Mouse (Mus musculus) liver, embryonic 13.5 days (tissue): Measurements from ENCODE around the gene Prdx5. TPM values are rescaled to one million over a fixed set of nuclear protein-coding genes. Genes with fewer than 3 reads are reported as not detected.

Experiments
- ATAC-seq: fragments of 200-750 bp; cut with Nextera tagmentation; 2 replicates; pipeline ENCODE4 v1.8.0; 2017; ENCODE audit warnings: low read depth, mild to moderate bottlenecking, moderate number of reproducible peaks, moderate library complexity
- DNase-seq: peaks from one replicate; pipeline ENCODE4 v3.0.0; 2022
- H3K27ac ChIP-seq: fragments of 300-500 bp; sonication (generic); 2 replicates; pipeline ENCODE4 v1.5.1; 2015; ENCODE audit warnings: moderate library complexity, mild to moderate bottlenecking, inconsistent platforms
- H3K27me3 ChIP-seq: fragments of 300-500 bp; sonication (generic); 2 replicates; pipeline ENCODE4 v1.6.1; 2015; ENCODE audit warnings: mild to moderate bottlenecking, inconsistent platforms
- H3K36me3 ChIP-seq: fragments of 300-500 bp; sonication (generic); 2 replicates; pipeline ENCODE4 v1.6.1; 2015; ENCODE audit warnings: mild to moderate bottlenecking, inconsistent platforms
- H3K4me1 ChIP-seq: fragments of 300-500 bp; sonication (generic); replicated peaks from 2 replicates; pipeline ENCODE4 v1.6.1; 2015; ENCODE audit warnings: inconsistent platforms
- H3K4me2 ChIP-seq: fragments of 300-500 bp; sonication (generic); 2 replicates; pipeline ENCODE4 v1.6.1; 2015; ENCODE audit warnings: inconsistent platforms, mild to moderate bottlenecking, moderate library complexity
- H3K4me3 ChIP-seq: fragments of 300-500 bp; sonication (generic); replicated peaks from 2 replicates; pipeline ENCODE4 v1.5.1; 2015; ENCODE audit warnings: mild to moderate bottlenecking, inconsistent platforms
- H3K9ac ChIP-seq: fragments of 300-500 bp; sonication (generic); 2 replicates; pipeline ENCODE4 v1.6.1; 2015; ENCODE audit warnings: mild to moderate bottlenecking, inconsistent platforms
- H3K9me3 ChIP-seq: fragments of 300-500 bp; sonication (generic); replicated peaks from 2 replicates; pipeline ENCODE4 v1.6.1; 2016; ENCODE audit warnings: inconsistent platforms
- WGBS: fragments of 180-500 bp; shearing (Covaris S2); methylation state at CpG from one replicate; pipeline ENCODE4 v1.1.7; 2015; ENCODE audit not compliant: insufficient replicate concordance; 5-methylcytosine and 5-hydroxymethylcytosine counted together
- polyA plus RNA-seq: library from polyadenylated mRNA; unstranded; fragments of >200 nt; fragmentation: Nextera tagmentation; extraction: Ambion mirVana; gene quantifications from 2 replicates; pipeline ENCODE4 v1.2.1, GENCODE M21; 2015

The Prdx5 gene
- polyA plus RNA-seq = 97.7 and 101 TPM in 2 replicates

- H3K36me3 ChIP-seq = peaks cover 54% of the 10 kb centered on the region
Measured at GRCm38 (mm10) chr19:6909507-6910289, at the start of gene Prdx5, which contains the start of gene Trmt112. Gene Prdx5 (minus strand): TSS chr19:6910106. Gene Trmt112 (plus strand): TSS chr19:6909698.

DNA sequence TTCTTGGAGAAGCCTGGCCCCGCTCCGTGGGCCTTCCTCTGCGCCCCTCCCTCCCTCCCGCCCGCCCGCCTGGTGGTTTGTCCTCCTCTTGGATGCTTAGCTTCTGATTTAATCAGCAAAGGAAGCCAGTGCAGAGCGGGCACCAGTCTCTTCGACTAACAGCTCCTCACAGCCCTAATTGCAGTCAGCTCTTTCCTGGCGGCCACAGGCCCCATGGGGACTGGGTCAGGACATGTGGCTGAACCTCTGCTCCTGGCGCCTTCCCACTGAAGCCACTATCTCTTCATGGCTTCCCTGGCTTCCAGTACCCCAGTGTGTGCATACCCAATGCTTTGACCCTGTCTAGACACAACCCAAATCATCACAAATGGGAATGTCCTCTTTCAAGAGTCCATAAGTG is 46.6 kb upstream of the Prdx5 start:
- 82% methylated on average over 10 of the region's 10 CpGs for WGBS
- Histone ChIP-seq H3K9me3 (no peaks in the 10 kb centered on the region), H3K27me3 (no peaks in the 10 kb centered on the region), H3K9ac (no peak overlapping the region), H3K36me3 (peaks cover 45% of the 10 kb centered on the region), H3K27ac (no peak overlapping the region), H3K4me2 (no peak overlapping the region), H3K4me1 (peaks cover 20% of the 10 kb centered on the region), H3K4me3 (no peak overlapping the region)
- ATAC-seq (no peak), DNase-seq (no peak)

More at GRCm38 (mm10) chr19:6909507-6910289, at the start of gene Prdx5, which contains the start of gene Trmt112:
- peak within 1 kb of the TSS; percentile 84 for H3K9ac ChIP-seq
- H3K9me3 ChIP-seq = no peaks in the 10 kb centered on the region
- under 1% methylated on average over 65 of the region's 65 CpGs for WGBS
- DNase-seq (peak; percentile 84), ATAC-seq (peak; percentile 89)
- H3K27me3 ChIP-seq = no peaks in the 10 kb centered on the region
- H3K27ac ChIP-seq = peak within 1 kb of the TSS; percentile 94
- peak within 1 kb of the TSS; percentile 95 for H3K4me2 ChIP-seq
- peaks cover 63% of the 10 kb centered on the region for H3K4me1 ChIP-seq
- H3K4me3 ChIP-seq = peak within 1 kb of the TSS; percentile 77

GRCm38 (mm10) chr19:6955424-6955823 is 45.5 kb upstream of the Prdx5 start:
- WGBS = 79% methylated on average over 7 of the region's 7 CpGs
- H3K27ac ChIP-seq = no peak overlapping the region
- ATAC-seq (no peak), DNase-seq (no peak)
- no peaks in the 10 kb centered on the region for H3K27me3 ChIP-seq
- peaks cover 25% of the 10 kb centered on the region for H3K4me1 ChIP-seq
- H3K4me3 ChIP-seq = no peak overlapping the region
- peaks cover 39% of the 10 kb centered on the region for H3K36me3 ChIP-seq
- no peak overlapping the region for H3K9ac ChIP-seq
- H3K9me3 ChIP-seq = no peaks in the 10 kb centered on the region
- no peak overlapping the region for H3K4me2 ChIP-seq

- no peak overlapping the region for H3K4me2 ChIP-seq
- DNase-seq (no peak), ATAC-seq (no peak)
- whole genome bisulfite sequencing = 75% methylated on average over 9 of the region's 9 CpGs
- H3K36me3 ChIP-seq = peaks cover 29% of the 10 kb centered on the region
- no peaks in the 10 kb centered on the region for H3K9me3 ChIP-seq
- no peak overlapping the region for H3K27ac ChIP-seq
- H3K27me3 ChIP-seq = no peaks in the 10 kb centered on the region
- H3K4me1 ChIP-seq = peaks cover 39% of the 10 kb centered on the region
- no peak overlapping the region for H3K9ac ChIP-seq
- no peak overlapping the region for H3K4me3 ChIP-seq
Measured at GRCm38 (mm10) chr19:6954046-6954445, 44.1 kb upstream of the Prdx5 start.

GRCm38 (mm10) chr19:6952712-6953037 is 42.8 kb upstream of the Prdx5 start:
- peak overlapping the region; percentile 93 for H3K27ac ChIP-seq
- H3K4me2 ChIP-seq = peak overlapping the region; percentile 92
- H3K27me3 ChIP-seq = no peaks in the 10 kb centered on the region
- H3K36me3 ChIP-seq = peaks cover 17% of the 10 kb centered on the region
- 0 out of 2 replicates have a peak, but pooled peaks have one; percentile 3 for ATAC-seq
- no peaks in the 10 kb centered on the region for H3K9me3 ChIP-seq
- no peak for DNase-seq
- H3K9ac ChIP-seq = peak overlapping the region; percentile 82
- peaks cover 51% of the 10 kb centered on the region for H3K4me1 ChIP-seq
- peak overlapping the region; percentile 74 for H3K4me3 ChIP-seq
- WGBS = 0% methylated on average over 3 of the region's 3 CpGs

GRCm38 (mm10) chr19:6951994-6952711 is 42.2 kb upstream of the Prdx5 start:
- Histone ChIP-seq H3K4me3 (peak overlapping the region; percentile 74), H3K27me3 (no peaks in the 10 kb centered on the region), H3K9me3 (no peaks in the 10 kb centered on the region), H3K4me1 (peaks cover 51% of the 10 kb centered on the region), H3K9ac (peak overlapping the region; percentile 82), H3K27ac (peak overlapping the region; percentile 93), H3K36me3 (peaks cover 14% of the 10 kb centered on the region), H3K4me2 (peak overlapping the region; percentile 92)
- 3% methylated on average over 31 of the region's 31 CpGs for WGBS
- DNase-seq = peak; percentile 54
- ATAC-seq = peak; percentile 45

DNA sequence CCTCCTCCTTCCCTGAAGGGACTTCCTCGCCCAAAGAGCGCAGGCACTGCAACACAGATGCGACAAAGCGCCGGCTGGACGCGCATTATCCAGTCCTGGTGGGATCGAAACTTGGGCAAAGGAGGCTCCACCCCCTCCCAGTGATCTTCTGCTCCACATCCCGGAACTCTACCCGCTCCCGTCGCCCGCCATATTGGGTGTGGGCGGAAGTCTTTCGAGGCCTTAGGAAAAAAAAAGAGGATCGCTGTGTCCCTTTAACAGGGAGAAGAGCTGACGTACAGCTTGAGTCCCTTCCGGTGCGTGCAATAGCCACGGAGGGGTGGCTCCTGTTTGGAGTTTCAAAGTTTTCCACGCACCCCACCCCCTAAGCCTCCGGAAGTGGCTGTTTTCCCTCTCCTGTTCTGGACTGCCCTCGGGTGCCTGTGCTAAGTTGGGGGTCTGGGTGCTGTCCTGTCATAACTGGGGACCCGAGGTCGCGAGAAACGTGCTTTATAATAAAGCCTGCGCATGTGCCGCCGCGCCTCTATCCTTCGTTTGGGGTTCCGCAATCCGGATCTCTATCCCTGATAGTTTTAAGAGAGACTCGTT is 41.6 kb upstream of the Prdx5 start:
- Histone ChIP-seq H3K4me3 (peak overlapping the region; percentile 74), H3K9me3 (no peaks in the 10 kb centered on the region), H3K9ac (peak overlapping the region; percentile 82), H3K4me2 (peak overlapping the region; percentile 92), H3K27ac (peak overlapping the region; percentile 93), H3K36me3 (peaks cover 14% of the 10 kb centered on the region), H3K27me3 (no peaks in the 10 kb centered on the region), H3K4me1 (peaks cover 51% of the 10 kb centered on the region)
- DNase-seq (peak; percentile 84), ATAC-seq (peak; percentile 74)
- WGBS = under 1% methylated on average over 35 of the region's 35 CpGs

GRCm38 (mm10) chr19:6950613-6951153 is 40.8 kb upstream of the Prdx5 start:
- DNase-seq (peak; percentile 43), ATAC-seq (peak; percentile 39)
- H3K4me1 ChIP-seq = peaks cover 51% of the 10 kb centered on the region
- peak overlapping the region; percentile 82 for H3K9ac ChIP-seq
- H3K4me3 ChIP-seq = peak overlapping the region; percentile 74
- H3K9me3 ChIP-seq = no peaks in the 10 kb centered on the region
- under 1% methylated on average over 28 of the region's 28 CpGs for WGBS
- H3K4me2 ChIP-seq = peak overlapping the region; percentile 92
- H3K27ac ChIP-seq = peak overlapping the region; percentile 93
- H3K27me3 ChIP-seq = no peaks in the 10 kb centered on the region
- H3K36me3 ChIP-seq = peaks cover 14% of the 10 kb centered on the region

- peak overlapping the region; percentile 92 for H3K4me2 ChIP-seq
- H3K4me1 ChIP-seq = peaks cover 55% of the 10 kb centered on the region
- ATAC-seq = no peak
- no peaks in the 10 kb centered on the region for H3K9me3 ChIP-seq
- peak overlapping the region; percentile 93 for H3K27ac ChIP-seq
- H3K27me3 ChIP-seq = no peaks in the 10 kb centered on the region
- peak overlapping the region; percentile 74 for H3K4me3 ChIP-seq
- WGBS = 65% methylated on average over 5 of the region's 5 CpGs
- DNase-seq = no peak
- peaks cover 12% of the 10 kb centered on the region for H3K36me3 ChIP-seq
- H3K9ac ChIP-seq = peak overlapping the region; percentile 82
Measured at GRCm38 (mm10) chr19:6949951-6950350, 40.0 kb upstream of the Prdx5 start.

GRCm38 (mm10) chr19:6949532-6949931 is 39.6 kb upstream of the Prdx5 start:
- Histone ChIP-seq H3K4me3 (0 out of 2 replicates have a peak overlapping the region, but pooled peaks have one; percentile 74), H3K4me2 (peak overlapping the region; percentile 92), H3K27ac (no peak overlapping the region)

DNA sequence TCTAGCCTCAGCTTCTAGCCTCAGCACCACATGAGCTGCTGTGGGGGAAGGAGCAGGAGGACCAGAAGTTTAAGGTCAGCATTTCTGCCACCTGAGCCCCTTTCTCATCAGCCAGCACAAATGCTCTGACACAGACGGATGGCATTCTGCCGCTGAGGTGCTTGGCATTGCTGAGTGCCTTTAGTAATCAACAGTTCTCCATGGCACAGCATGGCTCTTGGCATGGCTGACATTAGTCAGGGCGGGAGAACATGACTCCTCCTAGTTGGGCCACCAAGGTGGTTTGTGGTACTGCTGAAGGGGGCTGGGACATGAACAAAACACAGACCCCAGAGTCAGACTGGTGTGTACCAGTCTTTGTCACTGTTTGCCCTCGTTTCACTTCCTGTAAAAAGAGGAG is 38.3 kb upstream of the Prdx5 start:
- 70% methylated on average over 4 of the region's 4 CpGs for WGBS
- Histone ChIP-seq H3K4me2 (no peak overlapping the region), H3K9me3 (no peaks in the 10 kb centered on the region), H3K27me3 (no peaks in the 10 kb centered on the region), H3K27ac (no peak overlapping the region), H3K36me3 (peaks cover 13% of the 10 kb centered on the region; the same call in 1 of the 2 replicates), H3K9ac (no peak overlapping the region), H3K4me1 (peaks cover 57% of the 10 kb centered on the region), H3K4me3 (no peak overlapping the region)
- no peak for DNase-seq
- no peak for ATAC-seq

More at GRCm38 (mm10) chr19:6949532-6949931, 39.6 kb upstream of the Prdx5 start:
- Histone ChIP-seq H3K9ac (peak overlapping the region; percentile 3; the same call in 1 of the 2 replicates), H3K27me3 (no peaks in the 10 kb centered on the region), H3K4me1 (peaks cover 55% of the 10 kb centered on the region), H3K9me3 (no peaks in the 10 kb centered on the region), H3K36me3 (peaks cover 13% of the 10 kb centered on the region)
- WGBS = 80% methylated on average over 5 of the region's 5 CpGs
- no peak for ATAC-seq
- no peak for DNase-seq
